Comparison of ENCODE assay signal across 9 mouse cellular contexts in genomic region chr11:86580319-86581113, GRCm38 (mm10). TPM values are rescaled to one million over a fixed set of nuclear protein-coding genes. Genes with fewer than 3 reads are reported as not detected.
DNase-seq lines count a peak whose midpoint lies in the region; ATAC-seq and TF ChIP-seq lines count a peak whose summit lies in the region.
"Had no signal": no experiment of that assay in that cellular context is flagged by ENCODE, and none has a peak within 500 bp of the region (broad histone marks: within the 10 kb centered on the region; RNA-seq: fewer than 3 reads in every experiment).

No protein-coding gene starts in this region.

- intact Hi-C loops in heart, postnatal 14 days (cut with DNase I): no loop called here

- H3K27me3 ChIP-seq in heart, embryonic 11.5 days (ENCODE audit: control insufficient read depth, insufficient read depth, low read length): no peaks in the 10 kb centered on the region
- H3K27me3 ChIP-seq in kidney, adult 2 months (replicated peaks; ENCODE audit: control insufficient read depth, insufficient read depth, low read length): no peaks in the 10 kb centered on the region
- H3K27me3 ChIP-seq in forebrain, embryonic 12.5 days: no peaks in the 10 kb centered on the region
- H3K27me3 ChIP-seq in midbrain, embryonic 15.5 days (replicated peaks): no peaks in the 10 kb centered on the region
- no peaks in the 10 kb centered on the region for H3K27me3 ChIP-seq in midbrain, embryonic 16.5 days (ENCODE audit: control insufficient read depth, insufficient read depth, low read depth, low read length)

- no peak overlapping the region for H3K4me3 ChIP-seq in heart, embryonic 11.5 days (ENCODE audit: low read depth, low read length)
- no peak overlapping the region for H3K4me3 ChIP-seq in kidney, adult 2 months (ENCODE audit: insufficient read depth, low read depth, low read length)
- no peak overlapping the region for H3K4me3 ChIP-seq in macrophage (ENCODE audit: inconsistent target)
- H3K4me3 ChIP-seq in forebrain, embryonic 12.5 days (replicated peaks): no peak overlapping the region
- no peak overlapping the region for H3K4me3 ChIP-seq in midbrain, embryonic 15.5 days
- no peak overlapping the region for H3K4me3 ChIP-seq in midbrain, embryonic 16.5 days (ENCODE audit: low read depth, low read length)

- peaks cover 34% of the 10 kb centered on the region for H3K4me1 ChIP-seq in heart, embryonic 11.5 days (ENCODE audit: control insufficient read depth, insufficient read depth, low read length)
- H3K4me1 ChIP-seq in kidney, adult 2 months (ENCODE audit: control insufficient read depth, insufficient read depth, low read length): peaks cover 41% of the 10 kb centered on the region
- 0 out of 2 replicates have a peak, but pooled peaks cover 3% of the 10 kb centered on the region for H3K4me1 ChIP-seq in forebrain, embryonic 12.5 days
- H3K4me1 ChIP-seq in midbrain, embryonic 15.5 days: no peaks in the 10 kb centered on the region
- no peaks in the 10 kb centered on the region for H3K4me1 ChIP-seq in midbrain, embryonic 16.5 days (ENCODE audit: control insufficient read depth, insufficient read depth, low read length)

- TF ChIP-seq POLR2A in kidney, adult 2 months (IDR thresholded peaks at IDR 0.05; ENCODE audit: low read depth, low read length): no peak

- no peak overlapping the region; the same call in 1 of the 2 replicates for H3K4me2 ChIP-seq in heart, embryonic 11.5 days
- no peak overlapping the region for H3K4me2 ChIP-seq in forebrain, embryonic 12.5 days
- H3K4me2 ChIP-seq in midbrain, embryonic 15.5 days: no peak overlapping the region
- no peak overlapping the region for H3K4me2 ChIP-seq in midbrain, embryonic 16.5 days (ENCODE audit: low read length)

- no peaks in the 10 kb centered on the region for H3K9me3 ChIP-seq in heart, embryonic 11.5 days (replicated peaks; ENCODE audit: control insufficient read depth, low read length)
- no peaks in the 10 kb centered on the region for H3K9me3 ChIP-seq in forebrain, embryonic 12.5 days
- H3K9me3 ChIP-seq in midbrain, embryonic 15.5 days: no peaks in the 10 kb centered on the region
- H3K9me3 ChIP-seq in midbrain, embryonic 16.5 days (replicated peaks; ENCODE audit: control insufficient read depth, low read length, poor library complexity, severe bottlenecking): no peaks in the 10 kb centered on the region

- no peak for TF ChIP-seq CTCF in kidney, adult 2 months (conservative IDR thresholded peaks at IDR 0.05; ENCODE audit: insufficient read depth, insufficient read length, low read depth, low read length)

- H3K79me2 ChIP-seq in macrophage (ENCODE audit: inconsistent target): peaks cover 31% of the 10 kb centered on the region

- no peaks in the 10 kb centered on the region for H3K36me3 ChIP-seq in heart, embryonic 11.5 days (ENCODE audit: control insufficient read depth, insufficient read depth, low read length)
- no peaks in the 10 kb centered on the region for H3K36me3 ChIP-seq in kidney, adult 2 months (ENCODE audit: control insufficient read depth, insufficient read depth, low read length)
- no peaks in the 10 kb centered on the region for H3K36me3 ChIP-seq in macrophage (ENCODE audit: inconsistent target)
- H3K36me3 ChIP-seq in forebrain, embryonic 12.5 days (replicated peaks): peaks cover 11% of the 10 kb centered on the region; the same call in 1 of the 2 replicates
- H3K36me3 ChIP-seq in midbrain, embryonic 15.5 days (replicated peaks): no peaks in the 10 kb centered on the region
- H3K36me3 ChIP-seq in midbrain, embryonic 16.5 days (ENCODE audit: control insufficient read depth, insufficient read depth, low read length): no peaks in the 10 kb centered on the region

- DNase-seq in heart, postnatal 14 days: no peak
- DNase-seq in Muller cell, postnatal 12 days (ENCODE audit: inconsistent ontology term): peak; percentile 67
- DNase-seq in kidney, adult 2 months: peak; percentile 93
- DNase-seq: layer of hippocampus, adult 9-11 months had no signal

- H3K9ac ChIP-seq in heart, embryonic 11.5 days (ENCODE audit: low read depth, low read length): no peak overlapping the region
- no peak overlapping the region for H3K9ac ChIP-seq in forebrain, embryonic 12.5 days
- H3K9ac ChIP-seq in midbrain, embryonic 15.5 days: no peak overlapping the region
- no peak overlapping the region for H3K9ac ChIP-seq in midbrain, embryonic 16.5 days (ENCODE audit: low read depth, low read length)

- 81% methylated on average over 9 of the region's 9 CpGs for WGBS in heart, embryonic 11.5 days (ENCODE audit: insufficient replicate concordance)
- 43% methylated on average over 9 of the region's 9 CpGs for WGBS in kidney, adult 2 months
- 72% methylated on average over 9 of the region's 9 CpGs for WGBS in macrophage (ENCODE audit: missing documents)
- WGBS in forebrain, embryonic 12.5 days: 86% methylated on average over 9 of the region's 9 CpGs
- 90% methylated on average over 9 of the region's 9 CpGs for WGBS in midbrain, embryonic 15.5 days
- 90% methylated on average over 9 of the region's 9 CpGs for WGBS in midbrain, embryonic 16.5 days

- H3K27ac ChIP-seq in heart, embryonic 11.5 days (ENCODE audit: low read depth, low read length): peak overlapping the region; percentile 67; the same call in 1 of the 2 replicates
- peak overlapping the region; percentile 99 for H3K27ac ChIP-seq in kidney, adult 2 months (ENCODE audit: insufficient read depth, low read depth, low read length)
- H3K27ac ChIP-seq in macrophage: peak overlapping the region; percentile 99
- no peak overlapping the region for H3K27ac ChIP-seq in forebrain, embryonic 12.5 days
- H3K27ac ChIP-seq in midbrain, embryonic 15.5 days: no peak overlapping the region
- H3K27ac ChIP-seq in midbrain, embryonic 16.5 days (ENCODE audit: low read length): no peak overlapping the region

- ATAC-seq in heart, embryonic 11.5 days (replicated peaks; ENCODE audit: insufficient number of reproducible peaks, low FRiP score, low TSS enrichment): no peak
- no peak for ATAC-seq in forebrain, embryonic 12.5 days (ENCODE audit: low FRiP score)
- ATAC-seq in midbrain, embryonic 15.5 days (replicated peaks): no peak
- no peak for ATAC-seq in midbrain, embryonic 16.5 days

RNA-seq across cellular contexts. Expression of gene Tubd1, which starts 35.7 kb away (rescaled TPM):
- polyA plus RNA-seq in heart, embryonic 11.5 days (2014; fragmentation: Nextera tagmentation; extraction: Ambion mirVana): 10.6 and 12.2 TPM in 2 replicates
- total RNA-seq in heart, postnatal 14 days (2021): 1 to 10 TPM; 5.9 to 7.1 TPM
- polyA plus RNA-seq in kidney, adult 2 months (2012; rRNA removed): 2.6 and 2.8 TPM in 2 replicates
- 10 to 100 TPM in 4 of 26 experiments, 1 to 10 TPM in 21, under 1 TPM in 1; 0.94 to 14.1 (median 6.1) TPM for total RNA-seq in macrophage (2018; cell fraction: chromatin; rRNA removed)
- 1 to 10 TPM; 1.9 to 6.5 (median 5.2) TPM for total RNA-seq in macrophage (2018; cell fraction: cytosol; rRNA removed)
- 10 to 100 TPM in 3 of 26 experiments, 1 to 10 TPM in 22, under 1 TPM in 1; 0.81 to 13.4 (median 6.3) TPM for total RNA-seq in macrophage (2018; cell fraction: nucleus; rRNA removed)
- 4.1 to 5.8 TPM (median 4.5 TPM) in 3 replicates for polyA plus RNA-seq in macrophage (2018)
- polyA plus RNA-seq in forebrain, embryonic 12.5 days (2016; fragmentation: Nextera tagmentation; extraction: Ambion mirVana): 10.7 and 11.0 TPM in 2 replicates
- 6.8 and 6.9 TPM in 2 replicates for polyA plus RNA-seq in midbrain, embryonic 15.5 days (2015; fragmentation: Nextera tagmentation; extraction: Ambion mirVana)
- 6.4 and 7.8 TPM in 2 replicates for polyA plus RNA-seq in midbrain, embryonic 16.5 days (2015; fragmentation: Nextera tagmentation; extraction: Ambion mirVana)

RNA-seq across cellular contexts. Expression of gene Rps6kb1, which starts 35.9 kb away (rescaled TPM):
- 43.4 and 50.0 TPM in 2 replicates for polyA plus RNA-seq in heart, embryonic 11.5 days (2014; fragmentation: Nextera tagmentation; extraction: Ambion mirVana)
- 10 to 100 TPM; 22.5 to 24.4 TPM for total RNA-seq in heart, postnatal 14 days (2021)
- 6.0 and 7.3 TPM in 2 replicates for polyA plus RNA-seq in kidney, adult 2 months (2012; rRNA removed)
- 10 to 100 TPM; 43.2 to 98.0 (median 75.0) TPM for total RNA-seq in macrophage (2018; cell fraction: chromatin; rRNA removed)
- total RNA-seq in macrophage (2018; cell fraction: cytosol; rRNA removed): 10 to 100 TPM; 10.8 to 18.2 (median 14.3) TPM
- 10 to 100 TPM; 24.2 to 94.2 (median 46.2) TPM for total RNA-seq in macrophage (2018; cell fraction: nucleus; rRNA removed)
- 14.6 to 22.7 TPM (median 16.3 TPM) in 3 replicates for polyA plus RNA-seq in macrophage (2018)
- 65.2 and 69.9 TPM in 2 replicates for polyA plus RNA-seq in forebrain, embryonic 12.5 days (2016; fragmentation: Nextera tagmentation; extraction: Ambion mirVana)
- polyA plus RNA-seq in midbrain, embryonic 15.5 days (2015; fragmentation: Nextera tagmentation; extraction: Ambion mirVana): 49.5 and 53.2 TPM in 2 replicates
- polyA plus RNA-seq in midbrain, embryonic 16.5 days (2015; fragmentation: Nextera tagmentation; extraction: Ambion mirVana): 53.2 and 53.3 TPM in 2 replicates

Comparison
In these comparisons a context has a peak if more than half of its experiments do, and no peak if none do; other contexts are left out.
1. H3K27ac ChIP-seq: peak in heart, embryonic 11.5 days (single experiment), kidney, adult 2 months (single experiment) and macrophage (single experiment); none in forebrain, embryonic 12.5 days (single experiment), midbrain, embryonic 15.5 days (single experiment) and midbrain, embryonic 16.5 days (single experiment).
2. DNase-seq: peak in Muller cell, postnatal 12 days (single experiment) and kidney, adult 2 months (single experiment); none in heart, postnatal 14 days (0 of 2).